Mouse (Mus musculus) ovary, postnatal 36 days (tissue): Measurements from ENCODE around the gene Polr2a.
"Not testable (repeated sequence)": the region's sequence is repeated elsewhere in the genome, so short reads cannot be mapped to it uniquely, and the experiment has no call there.

ENCODE experiments used
- DNase-seq: peaks from one replicate; pipeline ENCODE4 v3.0.0; 2022; ENCODE audit warnings: low spot score, mixed read lengths

The Polr2a gene

DNA sequence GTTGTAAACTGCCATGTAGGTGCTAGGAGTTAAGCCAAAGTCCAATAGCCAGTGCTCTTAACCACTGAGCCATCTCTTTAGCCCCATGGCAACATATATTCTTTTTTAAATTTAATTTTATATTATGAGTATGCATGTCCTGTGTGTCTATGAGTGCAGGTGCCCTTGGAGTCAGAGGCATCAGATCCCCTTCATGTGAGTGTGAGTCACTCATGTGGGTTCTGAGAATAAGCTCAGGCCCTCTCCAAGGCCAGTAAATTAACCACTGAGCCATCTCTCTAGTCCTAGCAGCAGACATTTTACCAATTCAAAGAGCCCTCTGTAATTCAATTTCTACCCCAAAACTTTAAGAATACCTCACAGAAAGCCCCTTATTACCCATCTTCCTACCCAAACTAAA lies 5.8 kb downstream of the Polr2a start:
- DNase-seq = no peak

- no peak for DNase-seq
Measured at GRCm38 (mm10) chr11:69751635-69752034, 6.8 kb downstream of the Polr2a start.

DNA sequence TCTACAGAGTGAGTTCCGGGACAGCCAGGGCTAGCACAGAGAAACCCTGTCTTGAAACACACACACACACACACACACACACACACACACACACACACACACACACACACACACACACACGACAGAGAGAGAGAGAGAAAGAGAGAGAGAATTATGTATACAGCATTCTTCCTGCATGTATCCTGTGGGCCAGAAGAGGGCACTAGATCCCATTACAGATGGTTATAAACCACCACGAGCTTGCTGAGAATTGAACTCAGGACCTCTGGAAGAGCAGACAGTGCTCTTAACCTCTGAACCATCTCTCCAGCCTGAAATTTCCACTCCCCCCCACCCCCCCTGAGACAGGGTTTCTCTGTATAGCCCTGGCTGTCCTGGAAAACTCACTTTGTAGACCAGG lies 27.0 kb downstream of the Polr2a start:
- DNase-seq = not testable (repeated sequence)

DNA sequence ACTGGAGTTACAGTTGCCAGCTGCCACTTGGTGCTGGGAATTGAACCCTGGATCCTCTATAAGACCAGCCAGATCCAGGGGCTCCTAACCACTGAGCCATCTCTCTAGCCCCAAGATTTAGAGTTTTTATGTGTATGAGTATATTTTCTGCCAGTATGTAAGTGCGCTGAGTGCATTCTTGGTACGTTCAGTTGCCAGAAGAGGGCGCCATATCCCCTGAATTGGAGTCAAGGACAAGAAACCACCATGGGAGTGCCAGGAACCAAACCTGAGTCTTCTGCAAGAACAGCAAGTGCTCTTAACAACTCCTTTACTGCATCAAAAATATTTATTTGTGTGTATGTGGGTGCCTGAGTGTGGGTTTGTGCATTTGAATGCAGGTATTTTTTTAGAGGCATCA lies 29.4 kb downstream of the Polr2a start:
- no peak for DNase-seq

DNA sequence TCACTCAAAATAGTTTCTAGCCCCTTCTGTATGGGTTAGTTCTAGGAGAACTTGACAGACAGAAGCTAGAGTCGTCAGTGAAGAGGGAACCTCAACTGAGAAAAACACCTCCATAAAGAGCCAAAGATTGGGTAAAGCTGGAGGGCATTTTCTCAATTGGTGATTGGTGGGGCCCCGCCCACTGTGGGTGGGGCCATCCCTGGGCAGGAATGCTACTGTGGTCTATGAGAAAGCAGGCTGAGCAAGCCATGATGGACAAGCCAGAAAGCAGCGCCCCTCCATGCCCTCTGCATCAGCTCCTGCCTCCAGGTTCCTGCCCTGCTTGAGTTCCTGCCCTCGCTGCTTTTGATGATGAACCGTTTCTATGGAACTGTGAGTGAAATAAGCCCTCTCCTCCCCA lies 32.5 kb downstream of the Polr2a start:
- DNase-seq = no peak

- no peak for DNase-seq
Measured at GRCm38 (mm10) chr11:69723074-69723473, 35.4 kb downstream of the Polr2a start.

DNA sequence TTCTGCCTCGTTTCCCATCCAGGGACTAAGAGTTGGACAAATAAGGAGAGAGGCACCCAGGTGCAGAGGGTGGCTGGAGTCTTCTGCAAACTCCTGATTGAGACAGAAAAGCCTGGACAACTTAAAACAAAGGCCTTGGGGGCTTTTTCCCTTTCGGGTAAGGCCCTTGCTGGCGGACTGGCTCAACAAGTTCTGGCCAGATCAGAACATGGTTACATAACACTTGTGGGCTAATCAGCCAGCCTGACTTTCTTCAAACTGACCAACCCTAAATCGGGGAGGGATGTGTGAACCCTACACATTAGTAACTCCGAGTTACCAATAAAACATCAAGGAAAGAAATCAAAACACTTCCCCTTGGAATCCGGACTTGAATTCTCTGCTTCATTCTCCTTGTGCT lies 37.6 kb downstream of the Polr2a start:
- no peak for DNase-seq

DNA sequence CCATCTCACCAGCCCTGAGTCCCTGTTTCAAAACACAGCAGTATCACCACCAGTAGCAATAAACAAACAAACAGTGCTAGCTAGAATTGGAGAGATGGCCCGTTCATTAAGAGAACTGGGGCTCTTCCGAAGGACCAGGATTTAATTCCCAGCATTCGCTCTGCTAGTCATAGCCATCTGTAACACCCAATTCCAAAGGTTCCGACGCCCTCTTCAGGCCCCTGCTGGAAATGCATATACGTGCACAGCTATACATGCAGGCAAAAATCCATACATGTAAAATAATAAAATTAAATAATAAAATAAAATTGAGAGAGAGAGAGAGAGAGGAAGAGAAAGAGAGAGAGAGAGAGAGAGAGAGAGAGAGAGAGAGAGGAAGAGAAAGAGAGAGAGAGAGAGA lies 39.0 kb downstream of the Polr2a start:
- DNase-seq = no peak

DNA sequence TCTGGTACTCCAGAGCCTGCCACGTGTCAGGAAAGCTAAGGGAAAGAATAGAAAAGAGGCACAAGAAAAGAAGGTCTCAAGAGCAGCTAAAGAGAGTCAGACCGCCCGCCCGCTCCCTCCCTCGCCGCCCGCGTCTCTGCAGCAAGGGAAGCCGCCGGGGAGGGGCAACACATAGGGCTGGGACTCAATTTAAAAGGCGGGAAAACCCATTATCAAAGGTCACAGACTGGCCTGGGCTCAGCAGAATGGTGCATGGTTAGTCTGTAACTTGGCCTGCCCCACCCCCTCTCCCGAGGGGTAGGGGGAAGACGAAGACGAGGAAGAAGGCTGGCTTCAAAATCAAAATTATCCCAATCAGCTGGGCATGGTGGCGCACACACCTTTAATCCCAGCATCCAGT lies 39.8 kb downstream of the Polr2a start:
- DNase-seq = no peak

- no peak for DNase-seq
Measured at GRCm38 (mm10) chr11:69716953-69717352, 41.5 kb downstream of the Polr2a start.

DNA sequence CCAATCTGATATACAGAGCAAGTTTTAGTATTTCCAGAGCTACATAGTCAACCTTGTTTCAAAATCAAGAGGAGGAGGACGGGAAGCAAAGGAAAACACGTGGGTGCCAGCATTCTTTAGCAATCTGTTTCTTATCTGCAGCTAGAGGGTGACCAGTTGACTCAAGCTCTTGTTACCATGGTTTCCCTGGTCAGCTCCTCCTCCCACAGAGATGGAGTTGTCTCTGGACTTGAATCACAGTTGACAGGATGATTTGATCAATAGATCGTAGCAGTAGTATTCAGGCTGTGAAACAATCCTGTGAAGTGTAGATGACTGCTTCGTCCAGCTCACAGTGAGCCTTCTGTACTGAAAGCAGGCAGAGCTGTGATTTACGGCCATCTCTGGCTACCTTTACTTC lies 42.5 kb downstream of the Polr2a start:
- no peak for DNase-seq

- DNase-seq = peak; percentile 40
Measured at GRCm38 (mm10) chr11:69715482-69715881, 43.0 kb downstream of the Polr2a start.

- DNase-seq = no peak
Measured at GRCm38 (mm10) chr11:69714636-69715329, 43.7 kb downstream of the Polr2a start.

DNA sequence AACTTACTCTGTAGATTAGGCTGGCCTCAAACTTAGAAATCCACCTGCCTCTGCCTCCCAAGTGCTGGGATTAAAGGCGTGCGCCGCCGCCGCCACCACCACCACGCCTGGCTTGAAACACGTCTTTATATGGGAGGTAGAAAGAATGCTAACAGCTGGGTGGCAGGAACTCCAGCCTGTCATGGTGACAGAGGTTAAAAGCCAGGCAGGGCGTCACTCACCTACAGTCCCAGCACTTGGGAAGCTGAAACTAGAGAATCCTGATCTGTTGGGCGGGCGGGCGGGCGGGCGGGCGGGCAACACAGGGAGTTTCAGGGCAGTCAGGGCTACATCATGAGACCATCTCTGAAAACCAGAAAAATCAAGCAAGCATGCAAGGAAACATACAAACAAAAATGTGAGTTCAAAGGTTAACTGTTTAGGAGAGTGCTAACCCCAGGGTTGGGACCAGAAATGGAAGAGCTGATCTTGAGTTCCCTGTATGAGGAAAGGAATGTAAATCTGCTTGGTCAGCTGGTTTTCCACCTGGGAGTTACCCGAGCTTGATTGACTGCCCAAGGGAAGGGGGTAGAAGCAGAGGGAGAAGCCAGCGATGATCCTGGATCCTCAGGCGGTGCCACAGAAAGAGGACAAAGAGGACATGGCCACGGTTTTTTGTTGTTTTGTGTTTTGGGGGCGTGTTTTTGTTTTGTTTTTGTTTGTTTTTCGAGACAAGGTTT lies 45.3 kb downstream of the Polr2a start:
- no peak for DNase-seq

- DNase-seq = no peak
Measured at GRCm38 (mm10) chr11:69711082-69711481, 47.4 kb downstream of the Polr2a start.

DNA sequence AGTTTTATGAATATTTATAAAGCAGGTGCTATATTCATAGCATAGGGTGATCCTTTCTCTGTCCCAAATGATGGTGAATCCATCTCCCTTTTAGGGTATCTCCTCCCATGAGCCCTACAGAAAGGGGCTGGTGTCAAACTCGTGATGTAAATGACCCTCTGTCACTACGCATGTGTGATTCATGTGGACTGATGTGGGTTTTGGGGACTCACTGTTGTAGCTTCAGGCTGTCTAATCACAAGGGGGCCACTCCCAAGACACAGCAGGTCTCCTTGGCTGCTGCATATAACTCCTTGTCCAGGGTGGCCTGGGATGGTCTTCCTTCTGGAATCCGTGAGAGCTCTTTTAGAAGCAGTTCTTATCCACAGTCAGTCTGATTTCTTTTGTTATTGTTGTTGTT lies 48.0 kb downstream of the Polr2a start:
- no peak for DNase-seq

- DNase-seq = no peak
Measured at GRCm38 (mm10) chr11:69709554-69710446, 48.6 kb downstream of the Polr2a start.

- no peak for DNase-seq
Measured at GRCm38 (mm10) chr11:69708614-69709265, 49.7 kb downstream of the Polr2a start.

DNA sequence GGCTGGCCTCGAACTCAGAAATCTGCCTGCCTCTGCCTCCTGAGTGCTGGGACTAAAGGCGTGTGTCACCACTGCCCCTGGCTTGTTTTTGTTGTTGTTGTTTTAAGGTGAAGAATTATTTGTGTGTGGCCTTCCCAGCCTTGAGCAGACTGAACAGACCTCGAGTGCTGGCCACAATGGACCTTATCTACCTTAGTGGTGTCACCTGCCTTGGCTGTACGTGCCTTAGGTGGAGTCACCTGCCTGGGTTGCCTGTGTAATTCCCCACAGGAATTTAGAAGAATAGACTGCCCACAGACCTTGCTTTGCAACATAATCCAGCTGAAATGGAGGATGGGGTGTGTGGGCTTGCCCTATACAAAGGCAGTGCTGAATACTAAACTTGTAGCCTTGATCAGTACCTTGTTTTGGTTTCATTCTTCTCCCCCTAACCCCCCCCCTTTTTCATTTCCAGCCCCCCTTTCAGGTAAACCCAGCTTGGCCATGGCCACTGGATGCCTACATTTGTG lies 50.5 kb downstream of the Polr2a start:
- no peak for DNase-seq

DNA sequence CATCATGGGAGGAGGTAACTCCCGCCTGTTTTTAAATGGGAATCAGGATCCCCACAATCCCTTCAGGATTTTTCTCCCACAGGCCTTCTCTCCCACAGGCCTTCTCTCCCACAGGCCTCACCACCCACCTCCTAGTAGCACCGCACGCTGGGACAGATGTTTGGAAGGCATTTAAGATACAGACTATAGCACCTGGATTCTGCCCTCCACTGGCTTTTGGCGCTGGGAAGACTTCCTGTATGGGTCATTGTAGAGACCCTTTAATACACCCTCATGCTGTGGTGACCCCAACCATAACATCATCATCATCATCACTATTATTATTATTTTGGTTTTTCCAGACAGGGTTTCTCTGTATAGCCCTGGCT lies 51.0 kb downstream of the Polr2a start:
- no peak for DNase-seq

DNA sequence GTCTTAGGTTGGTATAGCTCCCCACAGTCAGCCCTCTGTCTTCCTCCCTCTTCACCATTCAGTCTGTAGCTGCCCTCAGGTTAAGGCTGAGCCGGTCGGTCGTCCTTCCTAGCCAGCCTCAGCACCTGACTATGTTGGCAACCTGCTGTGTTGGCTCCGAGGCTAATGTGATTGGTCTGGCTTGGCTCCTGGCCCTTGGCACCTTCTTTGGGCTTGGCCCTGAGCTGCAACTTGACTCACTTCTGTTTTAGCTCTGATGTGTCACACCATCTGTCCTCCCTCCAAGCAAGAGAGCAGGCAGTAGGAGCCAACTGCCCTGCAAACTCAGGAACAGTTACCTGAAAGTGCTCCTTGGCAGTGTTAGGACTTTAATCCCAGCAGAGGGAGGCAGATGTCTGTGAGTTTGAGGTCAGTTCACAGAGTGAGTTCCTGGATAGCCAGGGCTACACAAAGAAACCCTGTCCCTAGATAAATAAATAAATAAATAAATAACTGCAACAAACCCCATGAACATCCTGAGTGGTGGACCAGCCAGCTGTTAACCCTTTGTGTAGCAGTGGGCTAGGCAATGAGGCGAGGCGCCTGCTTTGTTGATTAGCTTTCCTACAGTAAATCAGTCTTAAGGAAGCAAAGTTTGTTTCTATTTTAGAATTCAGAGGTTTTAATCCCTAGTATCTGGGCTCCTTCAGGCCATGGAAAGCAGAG lies 51.5 kb downstream of the Polr2a start:
- peak; percentile 68 for DNase-seq
